In the genomic region with DNA sequence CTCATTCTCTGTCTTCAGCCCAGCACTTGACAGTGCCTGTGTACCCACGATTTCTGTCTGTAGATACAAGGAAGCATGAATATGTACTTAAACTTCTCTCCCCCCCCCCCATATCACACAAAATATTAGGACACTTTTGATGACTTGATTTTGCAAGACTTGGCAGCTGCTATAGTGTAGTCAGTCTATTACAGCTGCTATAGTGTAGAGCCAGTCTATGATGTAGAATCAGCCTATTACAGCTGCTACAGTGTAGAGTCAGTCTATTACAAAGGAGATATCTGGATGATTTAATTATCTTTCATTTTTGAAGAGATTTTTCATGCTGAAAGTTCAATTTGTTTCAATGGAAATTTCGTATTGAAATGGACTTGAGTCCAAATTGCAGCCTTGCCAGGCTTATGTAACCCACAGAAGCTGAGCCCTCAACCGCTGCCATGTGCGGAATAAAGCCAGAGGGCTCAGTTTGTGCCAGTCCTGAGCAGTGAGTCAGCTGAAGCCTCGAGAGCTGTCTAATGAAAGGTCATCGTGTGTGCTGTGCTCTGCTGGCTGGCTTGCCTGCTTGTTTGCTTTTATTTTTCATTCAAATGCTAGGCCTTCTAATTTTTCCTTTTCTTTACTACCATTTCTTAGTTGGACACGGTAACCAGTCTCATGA, we compare ENCODE assay signal across 8 mouse cellular contexts. TPM values are rescaled to one million over a fixed set of nuclear protein-coding genes. Genes with fewer than 3 reads are reported as not detected.
DNase-seq lines count a peak whose midpoint lies in the region; ATAC-seq and TF ChIP-seq lines count a peak whose summit lies in the region.

No protein-coding gene starts in this region.

- TF ChIP-seq CTCF in forebrain, postnatal 0 days (IDR thresholded peaks at IDR 0.05; ENCODE audit: low read depth), result no peak

- H3K36me3 ChIP-seq in forebrain, postnatal 0 days (ENCODE audit: insufficient read depth), result peaks cover 24% of the 10 kb centered on the region; the same call in 1 of the 2 replicates
- H3K36me3 ChIP-seq in forebrain, embryonic 11.5 days (ENCODE audit: control insufficient read depth, insufficient read depth, low read length), result no peaks in the 10 kb centered on the region
- H3K36me3 ChIP-seq in embryonic facial prominence, embryonic 10.5 days (replicated peaks), result peaks cover 5% of the 10 kb centered on the region; the same call in 1 of the 2 replicates

- no peak overlapping the region for H3K27ac ChIP-seq in forebrain, postnatal 0 days (ENCODE audit: low read depth, low read length)
- H3K27ac ChIP-seq in forebrain, embryonic 11.5 days (ENCODE audit: low read depth, low read length), result no peak overlapping the region
- H3K27ac ChIP-seq in embryonic facial prominence, embryonic 10.5 days (replicated peaks), result no peak overlapping the region

- H3K4me3 ChIP-seq in forebrain, postnatal 0 days (ENCODE audit: low read depth, low read length), result no peak overlapping the region
- no peak overlapping the region for H3K4me3 ChIP-seq in forebrain, embryonic 11.5 days (ENCODE audit: low read depth, low read length)
- H3K4me3 ChIP-seq in embryonic facial prominence, embryonic 10.5 days, result no peak overlapping the region

- no peaks in the 10 kb centered on the region for H3K27me3 ChIP-seq in forebrain, postnatal 0 days (ENCODE audit: insufficient read depth, low read length)
- no peaks in the 10 kb centered on the region for H3K27me3 ChIP-seq in forebrain, embryonic 11.5 days (ENCODE audit: control insufficient read depth, insufficient read depth, low read length)
- H3K27me3 ChIP-seq in embryonic facial prominence, embryonic 10.5 days (replicated peaks; ENCODE audit: low read depth, poor library complexity, severe bottlenecking), result no peaks in the 10 kb centered on the region

- no peaks in the 10 kb centered on the region for H3K9me3 ChIP-seq in forebrain, postnatal 0 days (ENCODE audit: low read length)
- H3K9me3 ChIP-seq in forebrain, embryonic 11.5 days (ENCODE audit: control insufficient read depth, low read length), result no peaks in the 10 kb centered on the region
- H3K9me3 ChIP-seq in embryonic facial prominence, embryonic 10.5 days, result no peaks in the 10 kb centered on the region

- WGBS in forebrain, postnatal 0 days, result 62% methylated on average over 7 of the region's 7 CpGs
- WGBS in forebrain, embryonic 11.5 days, result 87% methylated on average over 7 of the region's 7 CpGs
- WGBS in embryonic facial prominence, embryonic 10.5 days, result 84% methylated on average over 7 of the region's 7 CpGs

- H3K4me1 ChIP-seq in forebrain, postnatal 0 days (ENCODE audit: insufficient read depth), result no peaks in the 10 kb centered on the region
- H3K4me1 ChIP-seq in forebrain, embryonic 11.5 days (replicated peaks; ENCODE audit: control insufficient read depth, insufficient read depth, low read length), result no peaks in the 10 kb centered on the region
- H3K4me1 ChIP-seq in embryonic facial prominence, embryonic 10.5 days, result no peaks in the 10 kb centered on the region

- no peak overlapping the region for H3K9ac ChIP-seq in forebrain, postnatal 0 days
- H3K9ac ChIP-seq in forebrain, embryonic 11.5 days (ENCODE audit: low read length), result no peak overlapping the region

- peak; percentile 35 for DNase-seq in forebrain, postnatal 0 days
- DNase-seq in forebrain, embryonic 11.5 days (ENCODE audit: low spot score), result no peak
- peak; percentile 47 for DNase-seq in 416B (ENCODE audit: low read depth)
- peak; percentile 84 for DNase-seq in cerebellum, adult 9-11 months
- peak; percentile 91 for DNase-seq in kidney, adult 9 months
- DNase-seq in lung, postnatal 10 days, result peak; percentile 44
- DNase-seq in neural tube, embryonic 10.5 days (ENCODE audit: extremely low spot score, low spot score), result no peak
- DNase-seq in embryonic facial prominence, embryonic 10.5 days (ENCODE audit: low spot score), result no peak

- H3K4me2 ChIP-seq in forebrain, postnatal 0 days (ENCODE audit: low read depth), result no peak overlapping the region
- no peak overlapping the region for H3K4me2 ChIP-seq in forebrain, embryonic 11.5 days (ENCODE audit: low read depth, low read length, severe bottlenecking)

- ATAC-seq in forebrain, postnatal 0 days, result peak; percentile 65
- ATAC-seq in forebrain, embryonic 11.5 days (replicated peaks; ENCODE audit: low FRiP score), result no peak

RNA-seq across cellular contexts. Expression of gene Abhd6, which starts 36.2 kb away (rescaled TPM):
- 8.0 and 11.2 TPM in 2 replicates for total RNA-seq in forebrain, postnatal 0 days (2014; rRNA removed)
- polyA plus RNA-seq in forebrain, postnatal 0 days (2015; fragmentation: Nextera tagmentation; extraction: Ambion mirVana), result 28.5 and 36.2 TPM in 2 replicates
- 19.2 and 19.5 TPM in 2 replicates for polyA plus RNA-seq in forebrain, embryonic 11.5 days (2014; fragmentation: Nextera tagmentation; extraction: Ambion mirVana)
- 16.9 and 17.6 TPM in 2 replicates for polyA plus RNA-seq in embryonic facial prominence, embryonic 10.5 days (2016; fragmentation: Nextera tagmentation; extraction: Ambion mirVana)

RNA-seq across cellular contexts. Expression of gene Rpp14, which starts 41.2 kb away (rescaled TPM):
- 40.5 and 47.7 TPM in 2 replicates for total RNA-seq in forebrain, postnatal 0 days (2014; rRNA removed)
- 37.3 and 43.8 TPM in 2 replicates for polyA plus RNA-seq in forebrain, postnatal 0 days (2015; fragmentation: Nextera tagmentation; extraction: Ambion mirVana)
- polyA plus RNA-seq in forebrain, embryonic 11.5 days (2014; fragmentation: Nextera tagmentation; extraction: Ambion mirVana), result 64.5 and 69.2 TPM in 2 replicates
- 57.0 and 61.5 TPM in 2 replicates for polyA plus RNA-seq in embryonic facial prominence, embryonic 10.5 days (2016; fragmentation: Nextera tagmentation; extraction: Ambion mirVana)

RNA-seq across cellular contexts. Expression of gene Dnase1l3, which starts 44.5 kb away (rescaled TPM):
- not detected in 2 replicates for total RNA-seq in forebrain, postnatal 0 days (2014; rRNA removed)
- polyA plus RNA-seq in forebrain, postnatal 0 days (2015; fragmentation: Nextera tagmentation; extraction: Ambion mirVana), result 0.05 and 0.10 TPM in 2 replicates
- polyA plus RNA-seq in forebrain, embryonic 11.5 days (2014; fragmentation: Nextera tagmentation; extraction: Ambion mirVana), result not detected in 2 replicates
- 0.04 TPM in 1 of 2 replicates, not detected in the other for polyA plus RNA-seq in embryonic facial prominence, embryonic 10.5 days (2016; fragmentation: Nextera tagmentation; extraction: Ambion mirVana)

RNA-seq across cellular contexts. Expression of gene Pxk, which starts 59.1 kb away (rescaled TPM):
- 34.0 and 36.0 TPM in 2 replicates for total RNA-seq in forebrain, postnatal 0 days (2014; rRNA removed)
- polyA plus RNA-seq in forebrain, postnatal 0 days (2015; fragmentation: Nextera tagmentation; extraction: Ambion mirVana), result 38.6 and 45.1 TPM in 2 replicates
- polyA plus RNA-seq in forebrain, embryonic 11.5 days (2014; fragmentation: Nextera tagmentation; extraction: Ambion mirVana), result 24.3 and 26.4 TPM in 2 replicates
- polyA plus RNA-seq in embryonic facial prominence, embryonic 10.5 days (2016; fragmentation: Nextera tagmentation; extraction: Ambion mirVana), result 17.3 and 17.4 TPM in 2 replicates

Comparison
In these comparisons a context has a peak if more than half of its experiments do, and no peak if none do; other contexts are left out.
1. DNase-seq: peak in forebrain, postnatal 0 days (single experiment), 416B (single experiment), cerebellum, adult 9-11 months (single experiment), kidney, adult 9 months (single experiment) and lung, postnatal 10 days (single experiment); none in forebrain, embryonic 11.5 days (single experiment), neural tube, embryonic 10.5 days (single experiment) and embryonic facial prominence, embryonic 10.5 days (single experiment).